Comparison of ENCODE assay signal across 18 mouse cellular contexts in genomic region chr12:15717342-15717741, GRCm38 (mm10).
DNase-seq lines count a peak whose midpoint lies in the region; ATAC-seq and TF ChIP-seq lines count a peak whose summit lies in the region.
"Had no signal": no experiment of that assay in that cellular context is flagged by ENCODE, and none has a peak within 500 bp of the region (broad histone marks: within the 10 kb centered on the region; RNA-seq: fewer than 3 reads in every experiment).

No protein-coding gene starts in this region.

- no peak for DNase-seq in heart, adult 9 months (ENCODE audit: low spot score in 2 of 2)
- DNase-seq in lung, embryonic 14.5 days: no peak
- no peak for DNase-seq in lung, adult 2 months
- peak; percentile 68 for DNase-seq in NIH3T3 (ENCODE audit: low read depth)
- peak; percentile 66 for DNase-seq in induced T-regulatory cell, adult 2 months (ENCODE audit: low read depth)
- no peak for DNase-seq in hindbrain, embryonic 14.5 days (ENCODE audit: low spot score)
- DNase-seq: cerebellum, adult 11-12 months; cerebellum, postnatal 36 days; spleen, adult 18-20 months; thymus, postnatal 14 days had no signal

- no peaks in the 10 kb centered on the region for H3K27me3 ChIP-seq in heart, embryonic 14.5 days (ENCODE audit: control insufficient read depth, insufficient read depth, low read length)
- H3K27me3 ChIP-seq in lung, embryonic 14.5 days (ENCODE audit: insufficient read depth, low read length): no peaks in the 10 kb centered on the region
- H3K27me3 ChIP-seq in hindbrain, embryonic 14.5 days (ENCODE audit: control insufficient read depth, insufficient read depth, low read length): no peaks in the 10 kb centered on the region
- H3K27me3 ChIP-seq: liver, embryonic 12.5 days; midbrain, embryonic 13.5 days; Patski had no signal

- no peak overlapping the region for H3K4me3 ChIP-seq in heart, embryonic 14.5 days (ENCODE audit: control insufficient read depth in 1 of 2, insufficient read depth in 1 of 2, low read depth in 1 of 2, low read length in 2 of 2)
- H3K4me3 ChIP-seq in lung, embryonic 14.5 days (ENCODE audit: low read depth, low read length): no peak overlapping the region
- no peak overlapping the region for H3K4me3 ChIP-seq in lung, adult 2 months (replicated peaks; ENCODE audit: extremely low read depth, low read depth, low read length)
- H3K4me3 ChIP-seq in hindbrain, embryonic 14.5 days (replicated peaks; ENCODE audit: low read length): no peak overlapping the region
- H3K4me3 ChIP-seq: embryonic facial prominence, embryonic 10.5 days; limb, embryonic 10.5 days; liver, embryonic 12.5 days; midbrain, embryonic 13.5 days; myocyte had no signal

- TF ChIP-seq POLR2A in lung, adult 2 months (IDR thresholded peaks at IDR 0.05; ENCODE audit: borderline replicate concordance, extremely low read depth, low read depth, low read length): no peak

- H3K36me3 ChIP-seq in heart, embryonic 14.5 days (ENCODE audit: control insufficient read depth, insufficient read depth, low read length): no peaks in the 10 kb centered on the region
- H3K36me3 ChIP-seq in lung, embryonic 14.5 days (ENCODE audit: insufficient read depth): no peaks in the 10 kb centered on the region
- H3K36me3 ChIP-seq in hindbrain, embryonic 14.5 days (replicated peaks; ENCODE audit: control insufficient read depth, insufficient read depth): no peaks in the 10 kb centered on the region
- H3K36me3 ChIP-seq: embryonic facial prominence, embryonic 10.5 days; limb, embryonic 10.5 days; liver, embryonic 12.5 days; midbrain, embryonic 13.5 days had no signal

- 70% methylated on average over 3 of the region's 3 CpGs for WGBS in heart, embryonic 14.5 days
- WGBS in lung, embryonic 14.5 days: 69% methylated on average over 3 of the region's 3 CpGs
- WGBS in lung, adult 2 months: 50% methylated on average over 3 of the region's 3 CpGs
- WGBS in hindbrain, embryonic 14.5 days: 89% methylated on average over 3 of the region's 3 CpGs

- peak overlapping the region; percentile 49 to 53; a peak in 3 of 4 replicates for H3K27ac ChIP-seq in heart, embryonic 14.5 days (replicated peaks in 1 of 2; ENCODE audit: control insufficient read depth in 1 of 2, insufficient read depth in 1 of 2, low read depth in 2 of 2, low read length in 2 of 2)
- peak overlapping the region; percentile 37 for H3K27ac ChIP-seq in lung, embryonic 14.5 days (ENCODE audit: low read depth)
- H3K27ac ChIP-seq in hindbrain, embryonic 14.5 days: no peak overlapping the region
- H3K27ac ChIP-seq: embryonic facial prominence, embryonic 10.5 days; limb, embryonic 10.5 days; liver, embryonic 12.5 days; macrophage; midbrain, embryonic 13.5 days had no signal

- H3K9me3 ChIP-seq in heart, embryonic 14.5 days (ENCODE audit: control insufficient read depth, low read length): no peaks in the 10 kb centered on the region
- H3K9me3 ChIP-seq in lung, embryonic 14.5 days (ENCODE audit: low read depth, low read length): no peaks in the 10 kb centered on the region
- no peaks in the 10 kb centered on the region for H3K9me3 ChIP-seq in hindbrain, embryonic 14.5 days (ENCODE audit: control insufficient read depth, low read length)
- H3K9me3 ChIP-seq: embryonic facial prominence, embryonic 10.5 days; limb, embryonic 10.5 days; liver, embryonic 12.5 days; midbrain, embryonic 13.5 days had no signal

- no peak for TF ChIP-seq CTCF in lung, embryonic 14.5 days (IDR thresholded peaks at IDR 0.05; ENCODE audit: low read depth)
- TF ChIP-seq CTCF in lung, adult 2 months (IDR thresholded peaks at IDR 0.05; ENCODE audit: insufficient read depth, low read length): no peak

- H3K4me1 ChIP-seq in heart, embryonic 14.5 days (ENCODE audit: control insufficient read depth in 2 of 2, insufficient read depth in 2 of 2, low read length in 2 of 2): peaks cover 4 to 13% of the 10 kb centered on the region in 2 experiments; a peak in 2 of 4 replicates
- H3K4me1 ChIP-seq in lung, embryonic 14.5 days (ENCODE audit: insufficient read depth): 0 out of 2 replicates have a peak, but pooled peaks cover 3% of the 10 kb centered on the region
- peaks cover 15% of the 10 kb centered on the region for H3K4me1 ChIP-seq in lung, adult 2 months (ENCODE audit: control insufficient read depth, insufficient read depth, low read length)
- no peaks in the 10 kb centered on the region for H3K4me1 ChIP-seq in hindbrain, embryonic 14.5 days (replicated peaks; ENCODE audit: control insufficient read depth, insufficient read depth, low read length)
- H3K4me1 ChIP-seq: embryonic facial prominence, embryonic 10.5 days; liver, embryonic 12.5 days; midbrain, embryonic 13.5 days had no signal

- no peak overlapping the region for H3K4me2 ChIP-seq in heart, embryonic 14.5 days (ENCODE audit: low read length)
- no peak overlapping the region for H3K4me2 ChIP-seq in lung, embryonic 14.5 days
- no peak overlapping the region for H3K4me2 ChIP-seq in hindbrain, embryonic 14.5 days (replicated peaks)
- H3K4me2 ChIP-seq: liver, embryonic 12.5 days; midbrain, embryonic 13.5 days had no signal

- no peak for ATAC-seq in heart, embryonic 14.5 days (ENCODE audit: insufficient number of reproducible peaks, insufficient read depth, low FRiP score, low read depth)
- no peak for ATAC-seq in lung, embryonic 14.5 days (ENCODE audit: insufficient read depth)
- ATAC-seq in hindbrain, embryonic 14.5 days (ENCODE audit: low FRiP score): no peak
- ATAC-seq: liver, embryonic 12.5 days; midbrain, embryonic 13.5 days; Patski had no signal

- H3K9ac ChIP-seq in heart, embryonic 14.5 days (ENCODE audit: low read length): no peak overlapping the region
- no peak overlapping the region for H3K9ac ChIP-seq in lung, embryonic 14.5 days
- H3K9ac ChIP-seq in hindbrain, embryonic 14.5 days: no peak overlapping the region
- H3K9ac ChIP-seq: liver, embryonic 12.5 days; midbrain, embryonic 13.5 days had no signal

Comparison
In these comparisons a context has a peak if more than half of its experiments do, and no peak if none do; other contexts are left out.
1. DNase-seq: peak in NIH3T3 (single experiment) and induced T-regulatory cell, adult 2 months (single experiment); none in heart, adult 9 months (0 of 2), lung, embryonic 14.5 days (single experiment), lung, adult 2 months (single experiment) and hindbrain, embryonic 14.5 days (single experiment).